Mouse (Mus musculus) embryo, embryonic 10 days (tissue): Measurements from ENCODE around the gene Gm8122.
"Not testable (repeated sequence)": the region's sequence is repeated elsewhere in the genome, so short reads cannot be mapped to it uniquely, and the experiment has no call there.

Experiments used
- DNase-seq: peaks from one replicate; pipeline ENCODE4 v3.0.0-alpha.2; 2015; ENCODE audit warnings: low spot score

The Gm8122 gene

DNA sequence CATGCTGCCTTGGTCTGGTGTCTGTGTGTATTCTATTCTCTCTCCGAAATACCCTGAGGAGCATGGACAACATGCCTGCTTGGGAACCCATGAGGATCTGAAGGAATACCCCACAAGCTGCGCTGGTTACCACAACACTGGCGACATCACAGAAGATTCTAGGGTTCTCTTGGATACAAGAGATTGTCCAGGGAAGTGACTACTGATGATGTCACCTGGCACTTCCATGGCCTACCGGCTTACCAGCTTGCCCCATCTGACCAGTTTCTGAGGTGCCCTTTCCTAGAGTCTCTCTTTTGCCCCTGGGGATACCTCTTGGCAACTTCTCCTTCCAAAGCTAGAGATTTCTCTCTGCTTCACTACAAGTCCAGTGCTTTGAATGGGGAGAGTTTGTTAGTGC, at the start of gene Gm8122:
Gene Gm8122 (minus strand): TSS at position 101 of the 400 bp plus-strand sequence.
- not testable (repeated sequence) for DNase-seq

- DNase-seq = not testable (repeated sequence)
Observed at GRCm38 (mm10) chr14:43278681-43279080, 43.6 kb upstream of the Gm8122 start.

GRCm38 (mm10) chr14:43278146-43278545, 43.0 kb upstream of the Gm8122 start:
- not testable (repeated sequence) for DNase-seq

DNA sequence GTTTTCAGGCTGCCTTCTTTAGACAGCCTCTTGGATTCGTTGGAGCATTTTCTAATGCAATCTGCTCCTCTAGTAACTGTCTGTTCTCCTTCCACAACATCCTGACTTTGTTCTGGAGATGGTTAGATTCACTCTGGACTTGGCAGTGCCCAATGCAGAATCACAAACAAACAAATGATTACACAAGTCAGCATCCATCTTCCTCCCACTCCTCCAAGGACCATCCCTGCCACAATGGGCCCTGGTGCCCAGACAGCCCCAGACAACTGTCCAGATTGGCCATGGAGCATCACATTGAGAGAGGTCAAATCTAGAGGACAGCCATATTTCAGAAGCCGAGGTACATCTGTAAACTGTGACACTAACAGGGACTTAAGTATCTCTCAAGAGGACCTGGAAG, 42.4 kb upstream of the Gm8122 start:
- DNase-seq = not testable (repeated sequence)

DNA sequence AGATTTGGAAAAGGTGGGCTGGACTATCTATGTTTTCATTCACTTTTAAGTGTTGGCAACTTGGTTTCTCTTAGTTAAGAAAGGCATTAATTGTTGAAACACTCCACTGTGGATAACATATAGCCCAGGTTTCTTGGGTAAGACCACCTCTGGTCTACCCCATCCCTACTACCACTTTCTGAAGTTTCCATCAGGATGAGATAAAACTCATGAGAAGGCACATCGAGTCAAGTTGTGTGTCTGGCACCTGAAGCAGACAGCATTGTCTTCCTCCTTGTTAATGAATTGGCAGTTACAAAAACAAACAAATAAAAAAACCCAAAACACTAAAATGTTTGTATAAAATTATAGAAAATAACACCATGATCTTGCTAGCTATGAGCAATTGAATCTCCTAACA, 40.6 kb upstream of the Gm8122 start:
- not testable (repeated sequence) for DNase-seq

- not testable (repeated sequence) for DNase-seq
Observed at GRCm38 (mm10) chr14:43274986-43275511, 39.9 kb upstream of the Gm8122 start, which contains the start of gene Gm9732. Gene Gm9732, plus strand, starts transcription at chr14:43275036.

- DNase-seq = not testable (repeated sequence)
Observed at GRCm38 (mm10) chr14:43273161-43273560, 38.1 kb upstream of the Gm8122 start.

- DNase-seq = not testable (repeated sequence)
Observed at GRCm38 (mm10) chr14:43269211-43269610, 34.1 kb upstream of the Gm8122 start.

DNA sequence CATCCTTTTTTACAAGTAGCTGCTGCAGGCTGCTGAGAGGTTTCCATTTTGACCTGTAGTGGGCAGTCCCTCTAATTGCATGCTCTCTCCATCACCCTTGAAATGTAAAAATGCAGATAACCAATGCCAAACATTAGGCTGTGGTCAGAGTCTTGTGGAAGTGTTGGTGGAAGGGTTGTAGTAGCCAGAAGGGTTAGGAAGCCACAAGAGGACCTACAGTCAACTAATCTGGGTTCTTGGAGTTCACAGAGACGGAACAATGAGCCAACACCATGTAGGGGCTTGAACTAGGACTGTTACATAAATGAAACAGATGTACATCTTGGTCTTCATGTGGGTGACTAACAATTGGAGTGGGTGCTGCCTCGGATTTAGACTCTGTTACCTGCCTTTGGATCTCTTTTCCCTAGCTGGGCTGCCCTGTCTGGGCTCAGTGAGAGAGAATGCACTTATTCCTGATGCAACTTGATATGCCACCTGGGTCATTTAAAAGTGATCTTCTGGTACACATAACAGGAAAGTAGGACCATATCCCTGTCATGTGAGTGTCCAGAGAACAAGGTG, 33.5 kb upstream of the Gm8122 start:
- DNase-seq = not testable (repeated sequence)

- not testable (repeated sequence) for DNase-seq
Observed at GRCm38 (mm10) chr14:43263421-43263820, 28.3 kb upstream of the Gm8122 start.

DNA sequence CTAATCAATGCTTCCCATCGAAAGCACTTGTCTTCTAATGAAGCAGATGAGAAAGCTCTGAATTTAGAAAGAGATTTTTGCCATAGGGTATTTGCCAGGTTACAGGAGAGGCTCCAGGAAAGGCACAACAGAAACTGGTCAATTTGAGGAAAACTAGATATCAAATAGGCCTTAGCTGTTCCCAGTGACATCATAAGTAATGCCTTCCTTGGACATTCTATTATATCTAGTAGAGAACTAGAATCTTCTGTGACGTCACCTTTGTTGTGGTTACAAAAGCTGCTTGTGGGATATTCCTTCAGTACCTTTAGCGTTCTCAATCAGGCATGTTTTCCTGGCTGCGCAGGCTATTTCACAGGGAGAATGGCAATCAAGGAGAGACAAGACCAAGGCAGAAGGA, 23.2 kb upstream of the Gm8122 start, which contains the start of gene Gm8126:
Gene Gm8126 (plus strand): TSS at position 301 of the 400 bp plus-strand sequence.
- not testable (repeated sequence) for DNase-seq

- not testable (repeated sequence) for DNase-seq
Observed at GRCm38 (mm10) chr14:43256511-43256910, 21.4 kb upstream of the Gm8122 start.

DNA sequence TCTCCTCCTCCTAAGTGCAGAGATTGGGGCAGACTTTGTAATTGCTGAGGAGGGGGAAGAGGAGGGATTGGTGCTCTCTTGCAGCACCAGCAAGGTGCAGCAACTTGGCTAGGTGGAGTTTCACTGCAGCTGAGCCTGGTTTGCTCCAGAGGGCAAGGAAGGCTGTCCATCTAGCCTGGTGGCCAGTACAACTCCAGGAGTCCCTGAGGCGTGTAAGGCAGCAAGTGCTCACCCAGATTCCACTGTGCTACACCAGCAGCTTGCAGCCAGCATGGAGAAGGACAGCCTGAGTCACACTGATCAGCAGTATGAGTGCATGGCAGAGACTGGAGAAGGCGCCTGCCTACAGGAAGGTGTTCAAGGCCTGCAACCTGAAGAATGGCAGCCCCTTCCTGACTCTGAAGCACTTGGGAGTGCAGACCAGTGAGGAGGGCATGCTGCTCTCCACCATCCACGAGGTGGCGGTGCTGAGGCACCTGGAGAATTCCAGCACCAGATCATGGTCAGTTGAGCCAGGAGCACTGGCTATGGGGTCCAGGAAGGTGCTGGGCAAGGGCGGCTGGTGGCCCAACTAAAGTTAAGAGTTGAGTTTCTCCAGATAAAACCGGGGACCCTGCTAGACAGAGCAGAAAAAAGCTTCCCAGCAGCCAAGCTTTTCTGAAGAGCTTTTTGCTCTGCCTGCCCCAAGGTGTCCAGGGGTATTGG, 15.6 kb upstream of the Gm8122 start:
- not testable (repeated sequence) for DNase-seq

DNA sequence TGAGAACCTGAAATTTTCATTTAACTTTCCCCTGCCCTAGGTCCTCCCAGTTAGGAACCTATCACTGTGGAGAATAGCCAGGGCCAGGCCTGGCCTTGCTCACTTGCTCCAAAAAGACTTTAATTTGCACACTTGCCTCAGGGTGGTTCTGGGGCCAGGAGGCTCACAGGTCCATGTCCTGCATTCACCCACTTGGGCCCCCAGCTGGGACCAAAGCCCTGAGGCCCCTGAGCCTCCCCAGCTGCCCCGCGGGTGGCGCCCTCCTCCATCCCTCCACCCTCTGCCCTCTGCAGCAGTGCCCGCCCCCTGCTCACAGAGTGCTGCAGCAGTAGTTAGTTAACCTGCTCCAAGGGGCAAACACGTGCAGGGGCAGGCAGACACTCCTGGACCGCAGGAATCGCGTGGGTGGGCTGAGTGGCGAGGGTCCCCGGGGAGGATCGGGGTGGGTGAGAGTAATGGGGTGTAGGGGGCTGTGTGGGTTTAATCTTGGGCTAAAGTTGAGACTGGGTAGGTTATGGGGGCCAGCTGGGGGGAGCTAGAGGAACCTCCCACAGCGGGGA, 14.6 kb upstream of the Gm8122 start:
- not testable (repeated sequence) for DNase-seq

GRCm38 (mm10) chr14:43237769-43238168, 2.7 kb upstream of the Gm8122 start:
- not testable (repeated sequence) for DNase-seq
